Mouse (Mus musculus) MEL (cell line): ENCODE results near the gene Fgd3. TPM values are rescaled to one million over a fixed set of nuclear protein-coding genes. Genes with fewer than 3 reads are reported as not detected.

Source experiments
- polyA plus RNA-seq, 2 experiments: library from polyadenylated mRNA; stranded (reverse) in 1 of 2; unstranded in 1 of 2; fragments of >175 nt in 1 of 2; fragments of >200 nt in 1 of 2; gene quantifications; 2 replicates each; pipeline versions ENCODE4 v1.2.1 to v1.2.4; 2012; ENCODE audit warnings: low replicate concordance in 2 of 2, low read depth in 1 of 2; ENCODE audit not compliant: insufficient read length in 2 of 2, insufficient read depth in 1 of 2, missing spikeins in 1 of 2
- total RNA-seq: library from RNA; depleted of rRNA; stranded (reverse); fragments of 300-350 nt; gene quantifications from 2 replicates; pipeline ENCODE4 v1.2.3, GENCODE M21; 2012; rRNA removed

The Fgd3 gene
- total and polyA plus RNA-seq, 3 experiments, result 5.0 to 6.9 TPM; not detected in 1

Other genes starting within 250 kb of the Fgd3 start
- gene Wnk2, start 172.3 kb downstream of the Fgd3 start, total RNA-seq, result not detected in 2 replicates
- gene Wnk2, start 172.3 kb downstream of the Fgd3 start, polyA plus RNA-seq, result under 1 TPM in 1 of 2 experiments, not detected in 1; 0.04 TPM
- gene Ninj1, start 132.8 kb downstream of the Fgd3 start, total RNA-seq, result 23.2 and 30.5 TPM in 2 replicates
- 10 to 100 TPM in 1 of 2 experiments, not detected in 1; 69.8 TPM for gene Ninj1, start 132.8 kb downstream of the Fgd3 start, polyA plus RNA-seq
- gene Card19, start 104.3 kb downstream of the Fgd3 start, total RNA-seq, result 14.5 and 15.8 TPM in 2 replicates
- gene Card19, start 104.3 kb downstream of the Fgd3 start, polyA plus RNA-seq, result 10 to 100 TPM in 1 of 2 experiments, not detected in 1; 51.8 TPM
- gene Susd3, start 71.6 kb downstream of the Fgd3 start, total RNA-seq, result 12.5 and 16.2 TPM in 2 replicates
- gene Susd3, start 71.6 kb downstream of the Fgd3 start, polyA plus RNA-seq, result 10 to 100 TPM in 1 of 2 experiments, not detected in 1; 10.8 TPM
- 18.0 and 21.8 TPM in 2 replicates for gene Bicd2, start 21.3 kb upstream of the Fgd3 start, total RNA-seq
- gene Bicd2, start 21.3 kb upstream of the Fgd3 start, polyA plus RNA-seq, result 10 to 100 TPM in 1 of 2 experiments, not detected in 1; 22.6 TPM
- gene Ippk, start 100.9 kb upstream of the Fgd3 start, total RNA-seq, result 18.5 and 19.6 TPM in 2 replicates
- gene Ippk, start 100.9 kb upstream of the Fgd3 start, polyA plus RNA-seq, result 10 to 100 TPM in 1 of 2 experiments, not detected in 1; 14.0 TPM
- gene Tes3-ps, start 173.0 kb upstream of the Fgd3 start, total RNA-seq, result 0.26 and 0.31 TPM in 2 replicates
- gene Tes3-ps, start 173.0 kb upstream of the Fgd3 start, polyA plus RNA-seq, result under 1 TPM in 1 of 2 experiments, not detected in 1; 0.68 TPM
- gene Ecm2, start 184.5 kb upstream of the Fgd3 start, total RNA-seq, result 0.04 and 0.07 TPM in 2 replicates
- gene Ecm2, start 184.5 kb upstream of the Fgd3 start, polyA plus RNA-seq, result under 1 TPM in 1 of 2 experiments, not detected in 1; 0.08 TPM
- gene Aspn, start 224.1 kb upstream of the Fgd3 start, total RNA-seq, result not detected in 2 replicates
- under 1 TPM in 1 of 2 experiments, not detected in 1; 0.04 TPM for gene Aspn, start 224.1 kb upstream of the Fgd3 start, polyA plus RNA-seq